1 mouse cellular context compared by ENCODE assay signal in genomic region chr9:102558463-102558862, GRCm38 (mm10).
TF ChIP-seq lines count a peak whose summit lies in the region.

No protein-coding gene starts in this region.

TF ChIP-seq in MEL, 35 proteins besides CTCF, POLR2A, EP300 and RAD21:
- TF ChIP-seq SMC3 (IDR thresholded peaks at IDR 0.05; ENCODE audit: low read depth, low read length) (no peak), CHD2 (IDR thresholded peaks at IDR 0.05; ENCODE audit: low read length) (no peak), ETS1 (IDR thresholded peaks at IDR 0.05; ENCODE audit: low read depth, low read length) (no peak), CHD1 (IDR thresholded peaks at IDR 0.05; ENCODE audit: low read depth, low read length) (no peak), ZNF384 (IDR thresholded peaks at IDR 0.05; ENCODE audit: low read depth, low read length) (no peak), MAZ (IDR thresholded peaks at IDR 0.05; ENCODE audit: low read depth, low read length) (no peak), MYB (IDR thresholded peaks at IDR 0.05; ENCODE audit: low read depth, low read length) (no peak)
TF ChIP-seq in MEL: peak in this region for 0.
